Mouse (Mus musculus) cerebellum, postnatal 14 days (tissue): ENCODE results near the gene Psma7.

ENCODE experiments used
- DNase-seq, 2 experiments: peaks; one replicate each; pipeline ENCODE4 v3.0.0; 2021; ENCODE audit warnings: mixed read lengths in 2 of 2

Gene Psma7

GRCm38 (mm10) chr2:179998431-179998830 lies 43.8 kb downstream of the Psma7 start:
- no peak for DNase-seq

GRCm38 (mm10) chr2:179993071-179993470 lies 49.2 kb downstream of the Psma7 start:
- DNase-seq, result no peak

GRCm38 (mm10) chr2:179989098-179989497 lies 53.1 kb downstream of the Psma7 start:
- DNase-seq, result no peak

- no peak for DNase-seq
Observed at GRCm38 (mm10) chr2:179986437-179987022, 55.7 kb downstream of the Psma7 start.
